ENCODE assay signal across 8 mouse cellular contexts in the genomic region with DNA sequence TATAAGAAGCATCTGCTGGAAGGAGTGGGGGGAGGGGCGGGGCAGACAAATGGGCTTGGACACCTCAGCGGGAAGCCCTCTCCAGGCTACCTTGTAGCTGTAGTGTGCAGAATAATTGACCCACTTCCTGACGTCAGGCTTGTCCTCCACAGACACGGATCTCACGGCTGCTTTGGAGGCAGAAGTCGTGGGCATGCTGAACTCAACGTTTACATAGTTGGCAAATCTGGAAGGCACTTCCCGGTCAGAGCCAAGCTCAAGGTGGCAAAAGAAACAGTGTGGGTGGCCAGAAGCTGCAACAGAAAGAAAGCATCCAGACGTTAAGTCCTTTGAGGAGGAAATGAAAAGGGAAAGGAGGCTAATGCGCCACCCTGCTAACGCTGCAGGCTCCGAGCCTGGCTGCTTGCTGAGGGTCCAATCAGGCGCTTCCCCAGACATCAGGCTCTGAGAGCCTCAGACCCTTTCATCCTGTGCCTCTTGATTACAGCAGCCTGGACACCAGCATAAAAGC. TPM values are rescaled to one million over a fixed set of nuclear protein-coding genes. Genes with fewer than 3 reads are reported as not detected.
A peak's percentile ranks its signal among the peaks of the same experiment; 100 is the strongest.
DNase-seq lines count a peak whose midpoint lies in the region; ATAC-seq and TF ChIP-seq lines count a peak whose summit lies in the region.

No protein-coding gene starts in this region.

- peak; percentile 68 for ATAC-seq in forebrain, embryonic 15.5 days (replicated peaks)
- ATAC-seq in intestine, postnatal 0 days = no peak
- ATAC-seq in liver, postnatal 0 days = no peak

- no peaks in the 10 kb centered on the region for H3K9me3 ChIP-seq in forebrain, embryonic 15.5 days
- no peaks in the 10 kb centered on the region for H3K9me3 ChIP-seq in intestine, postnatal 0 days (ENCODE audit: control insufficient read depth)
- H3K9me3 ChIP-seq in liver, postnatal 0 days (ENCODE audit: low read length) = no peaks in the 10 kb centered on the region

- WGBS in forebrain, embryonic 15.5 days = 3% methylated on average over 13 of the region's 13 CpGs
- WGBS in intestine, postnatal 0 days = 54% methylated on average over 13 of the region's 13 CpGs
- WGBS in liver, postnatal 0 days (ENCODE audit: insufficient replicate concordance) = 41% methylated on average over 13 of the region's 13 CpGs

- H3K36me3 ChIP-seq in forebrain, embryonic 15.5 days = no peaks in the 10 kb centered on the region
- H3K36me3 ChIP-seq in intestine, postnatal 0 days (ENCODE audit: control insufficient read depth, insufficient read depth) = no peaks in the 10 kb centered on the region
- H3K36me3 ChIP-seq in liver, postnatal 0 days (replicated peaks; ENCODE audit: insufficient read depth, low read length) = no peaks in the 10 kb centered on the region

- H3K4me2 ChIP-seq in forebrain, embryonic 15.5 days (replicated peaks) = peak overlapping the region; percentile 46
- peak overlapping the region; percentile 24; the same call in 1 of the 2 replicates for H3K4me2 ChIP-seq in intestine, postnatal 0 days (replicated peaks; ENCODE audit: low read depth)
- peak overlapping the region; percentile 44 for H3K4me2 ChIP-seq in liver, postnatal 0 days (ENCODE audit: low read depth, low read length)

- H3K27me3 ChIP-seq in forebrain, embryonic 15.5 days = no peaks in the 10 kb centered on the region
- H3K27me3 ChIP-seq in intestine, postnatal 0 days (replicated peaks; ENCODE audit: control insufficient read depth, insufficient read depth, low read length) = no peaks in the 10 kb centered on the region
- no peaks in the 10 kb centered on the region for H3K27me3 ChIP-seq in liver, postnatal 0 days (ENCODE audit: insufficient read depth, low read length)

- no peak for TF ChIP-seq EP300 in liver, postnatal 0 days (IDR thresholded peaks at IDR 0.05; ENCODE audit: low read depth)

- DNase-seq in adrenal gland, adult 2 months = peak; percentile 35
- DNase-seq in adrenal gland, postnatal 4 days (ENCODE audit: low spot score in 2 of 2) = no peak
- peak; percentile 6 for DNase-seq in cerebellum, adult 11 months
- no peak for DNase-seq in liver, postnatal 0 days
- peak; percentile 48 to 60 for DNase-seq in right cerebral cortex, adult 2 months (ENCODE audit: low spot score in 2 of 2)
- DNase-seq in thymus, adult 18-20 months = no peak

- no peak for TF ChIP-seq CTCF in intestine, postnatal 0 days (IDR thresholded peaks at IDR 0.05; ENCODE audit: low read depth)
- no peak for TF ChIP-seq CTCF in liver, postnatal 0 days (IDR thresholded peaks at IDR 0.05; ENCODE audit: low read depth)

- peak overlapping the region; percentile 35; the same call in 1 of the 2 replicates for H3K9ac ChIP-seq in forebrain, embryonic 15.5 days (replicated peaks)
- H3K9ac ChIP-seq in intestine, postnatal 0 days (ENCODE audit: low read depth, low read length) = no peak overlapping the region
- no peak overlapping the region for H3K9ac ChIP-seq in liver, postnatal 0 days (replicated peaks)

- peak overlapping the region; percentile 21 for H3K4me3 ChIP-seq in forebrain, embryonic 15.5 days
- 0 out of 2 replicates have a peak overlapping the region, but pooled peaks have one; percentile 7 for H3K4me3 ChIP-seq in intestine, postnatal 0 days (ENCODE audit: low read depth, low read length)
- H3K4me3 ChIP-seq in liver, postnatal 0 days (ENCODE audit: low read depth, low read length) = no peak overlapping the region

- peaks cover 23% of the 10 kb centered on the region for H3K4me1 ChIP-seq in forebrain, embryonic 15.5 days
- no peaks in the 10 kb centered on the region for H3K4me1 ChIP-seq in intestine, postnatal 0 days (replicated peaks; ENCODE audit: control insufficient read depth, insufficient read depth, low read length)
- peaks cover 8% of the 10 kb centered on the region for H3K4me1 ChIP-seq in liver, postnatal 0 days (ENCODE audit: insufficient read depth)

- H3K27ac ChIP-seq in forebrain, embryonic 15.5 days (replicated peaks) = peak overlapping the region; percentile 35
- H3K27ac ChIP-seq in intestine, postnatal 0 days (ENCODE audit: low read depth, low read length) = no peak overlapping the region
- H3K27ac ChIP-seq in liver, postnatal 0 days (ENCODE audit: low read depth) = no peak overlapping the region

RNA-seq across cellular contexts. Expression of a gene that starts 51.4 kb away (rescaled TPM):
- total RNA-seq in adrenal gland, adult 2 months (2021) = 10 to 100 TPM; 39.3 to 44.5 TPM
- polyA plus RNA-seq in adrenal gland, adult 2 months (2012; rRNA removed) = 11.9 and 13.4 TPM in 2 replicates
- 10 to 100 TPM; 46.8 to 48.2 TPM for total RNA-seq in adrenal gland, postnatal 4 days (2021)
- polyA plus RNA-seq in forebrain, embryonic 15.5 days (2015; fragmentation: Nextera tagmentation; extraction: Ambion mirVana) = 68.6 and 71.1 TPM in 2 replicates
- polyA plus RNA-seq in intestine, postnatal 0 days (2015; fragmentation: Nextera tagmentation; extraction: Ambion mirVana) = 15.3 and 18.8 TPM in 2 replicates
- 11.4 and 13.4 TPM in 2 replicates for polyA plus RNA-seq in liver, postnatal 0 days (2015; fragmentation: Nextera tagmentation; extraction: Ambion mirVana)

Comparison
In these comparisons a context has a peak if more than half of its experiments do, and no peak if none do; other contexts are left out.
1. DNase-seq: peak in adrenal gland, adult 2 months (single experiment), cerebellum, adult 11 months (single experiment) and right cerebral cortex, adult 2 months (2 of 2); none in adrenal gland, postnatal 4 days (0 of 2), liver, postnatal 0 days (single experiment) and thymus, adult 18-20 months (0 of 2).
2. Peak in every context shown above with its lines, with median percentiles within 50 percentile points of each other: H3K4me2 ChIP-seq.